Comparison of ENCODE assay signal across 27 mouse cellular contexts in genomic region chr7:94666392-94667155, GRCm38 (mm10).
A peak's percentile ranks its signal among the peaks of the same experiment; 100 is the strongest.
DNase-seq lines count a peak whose midpoint lies in the region; ATAC-seq and TF ChIP-seq lines count a peak whose summit lies in the region.
"Had no signal": no experiment of that assay in that cellular context is flagged by ENCODE, and none has a peak within 500 bp of the region (broad histone marks: within the 10 kb centered on the region; RNA-seq: fewer than 3 reads in every experiment).

No protein-coding gene starts in this region.

- no peak for TF ChIP-seq CTCF in brain, embryonic 14.5 days (IDR thresholded peaks at IDR 0.05; ENCODE audit: borderline replicate concordance, extremely low read depth, insufficient read depth, insufficient read length)

- no peak overlapping the region for H3K9ac ChIP-seq in forebrain, embryonic 12.5 days
- no peak overlapping the region for H3K9ac ChIP-seq in forebrain, embryonic 15.5 days (replicated peaks)
- H3K9ac ChIP-seq: embryonic facial prominence, embryonic 13.5 days; heart, embryonic 13.5 days; hindbrain, embryonic 12.5 days; intestine, embryonic 15.5 days had no signal

- WGBS in forebrain, embryonic 12.5 days: 54% methylated on average over 4 of the region's 4 CpGs
- WGBS in forebrain, embryonic 15.5 days: 48% methylated on average over 4 of the region's 4 CpGs

- no peak overlapping the region for H3K4me2 ChIP-seq in forebrain, embryonic 12.5 days
- no peak overlapping the region for H3K4me2 ChIP-seq in forebrain, embryonic 15.5 days (replicated peaks)
- H3K4me2 ChIP-seq: embryonic facial prominence, embryonic 13.5 days; heart, embryonic 13.5 days; hindbrain, embryonic 12.5 days; intestine, embryonic 15.5 days had no signal

- peak; percentile 85 for DNase-seq in brain, embryonic 14.5 days (ENCODE audit: low read depth)
- peak; percentile 43 for DNase-seq in retina, embryonic 14.5 days (ENCODE audit: low spot score)
- DNase-seq in embryo, embryonic 10 days (ENCODE audit: low spot score): no peak
- DNase-seq in right cerebral cortex, postnatal 36 days (ENCODE audit: low spot score in 2 of 2): no peak
- DNase-seq in thymus, postnatal 14 days: no peak
- DNase-seq: adrenal gland, postnatal 10 days; adrenal gland, postnatal 36 days; cerebellum, adult 11 months; cerebellum, adult 2 months; cerebellum, adult 9-11 months; cerebellum, postnatal 25 days; embryo, embryonic 11 days; gastrocnemius, postnatal 25 days; heart, adult 2 months; kidney, adult 11 months had no signal

- H3K36me3 ChIP-seq in forebrain, embryonic 12.5 days (replicated peaks): no peaks in the 10 kb centered on the region
- H3K36me3 ChIP-seq in forebrain, embryonic 15.5 days: no peaks in the 10 kb centered on the region
- H3K36me3 ChIP-seq: embryonic facial prominence, embryonic 10.5 days; embryonic facial prominence, embryonic 13.5 days; heart, embryonic 10.5 days; heart, embryonic 13.5 days; hindbrain, embryonic 12.5 days; intestine, embryonic 15.5 days had no signal

- peak; percentile 60; the same call in 1 of the 2 replicates for ATAC-seq in forebrain, embryonic 12.5 days (ENCODE audit: low FRiP score)
- peak; percentile 87 for ATAC-seq in forebrain, embryonic 15.5 days (replicated peaks)
- ATAC-seq in granulocyte monocyte progenitor cell, adult 5-6 weeks (replicated peaks; ENCODE audit: poor library complexity, severe bottlenecking): no peak
- ATAC-seq: CD4-positive, CD25-positive, alpha-beta regulatory T cell, adult 4 months; hindbrain, embryonic 16.5 days; intestine, embryonic 15.5 days; Patski had no signal

- 0 out of 2 replicates have a peak, but pooled peaks cover 2% of the 10 kb centered on the region for H3K9me3 ChIP-seq in forebrain, embryonic 12.5 days
- no peaks in the 10 kb centered on the region for H3K9me3 ChIP-seq in forebrain, embryonic 15.5 days
- H3K9me3 ChIP-seq: embryonic facial prominence, embryonic 10.5 days; embryonic facial prominence, embryonic 13.5 days; heart, embryonic 10.5 days; heart, embryonic 13.5 days; hindbrain, embryonic 12.5 days; intestine, embryonic 15.5 days had no signal

- no peak overlapping the region for H3K27ac ChIP-seq in forebrain, embryonic 12.5 days
- H3K27ac ChIP-seq in forebrain, embryonic 15.5 days (replicated peaks): no peak overlapping the region
- H3K27ac ChIP-seq: embryonic facial prominence, embryonic 10.5 days; embryonic facial prominence, embryonic 13.5 days; heart, adult 2 months; heart, embryonic 10.5 days; heart, embryonic 13.5 days; hindbrain, embryonic 12.5 days; intestine, embryonic 15.5 days had no signal

- H3K27me3 ChIP-seq in forebrain, embryonic 12.5 days: no peaks in the 10 kb centered on the region
- H3K27me3 ChIP-seq in forebrain, embryonic 15.5 days: no peaks in the 10 kb centered on the region
- H3K27me3 ChIP-seq: heart, embryonic 13.5 days; hindbrain, embryonic 12.5 days; intestine, embryonic 15.5 days had no signal

- no peak for TF ChIP-seq POLR2A in brain, embryonic 14.5 days (IDR thresholded peaks at IDR 0.05; ENCODE audit: borderline replicate concordance, extremely low read depth, insufficient read depth, insufficient read length, poor library complexity, severe bottlenecking)

- H3K4me1 ChIP-seq in forebrain, embryonic 12.5 days: 0 out of 2 replicates have a peak, but pooled peaks cover 3% of the 10 kb centered on the region
- H3K4me1 ChIP-seq in forebrain, embryonic 15.5 days: peaks cover 11% of the 10 kb centered on the region; the same call in 1 of the 2 replicates
- H3K4me1 ChIP-seq: embryonic facial prominence, embryonic 13.5 days; heart, embryonic 10.5 days; heart, embryonic 13.5 days; hindbrain, embryonic 12.5 days; intestine, embryonic 15.5 days had no signal

- no peak overlapping the region for H3K4me3 ChIP-seq in forebrain, embryonic 12.5 days (replicated peaks)
- no peak overlapping the region for H3K4me3 ChIP-seq in forebrain, embryonic 15.5 days
- H3K4me3 ChIP-seq: embryonic facial prominence, embryonic 10.5 days; embryonic facial prominence, embryonic 13.5 days; heart, adult 2 months; heart, embryonic 10.5 days; heart, embryonic 13.5 days; hindbrain, embryonic 12.5 days; intestine, embryonic 15.5 days had no signal

Comparison
In these comparisons a context has a peak if more than half of its experiments do, and no peak if none do; other contexts are left out.
1. DNase-seq: peak in brain, embryonic 14.5 days (single experiment) and retina, embryonic 14.5 days (single experiment); none in embryo, embryonic 10 days (single experiment), right cerebral cortex, postnatal 36 days (0 of 2) and thymus, postnatal 14 days (single experiment).